Comparison of ENCODE assay signal across 11 mouse cellular contexts in the genomic region with DNA sequence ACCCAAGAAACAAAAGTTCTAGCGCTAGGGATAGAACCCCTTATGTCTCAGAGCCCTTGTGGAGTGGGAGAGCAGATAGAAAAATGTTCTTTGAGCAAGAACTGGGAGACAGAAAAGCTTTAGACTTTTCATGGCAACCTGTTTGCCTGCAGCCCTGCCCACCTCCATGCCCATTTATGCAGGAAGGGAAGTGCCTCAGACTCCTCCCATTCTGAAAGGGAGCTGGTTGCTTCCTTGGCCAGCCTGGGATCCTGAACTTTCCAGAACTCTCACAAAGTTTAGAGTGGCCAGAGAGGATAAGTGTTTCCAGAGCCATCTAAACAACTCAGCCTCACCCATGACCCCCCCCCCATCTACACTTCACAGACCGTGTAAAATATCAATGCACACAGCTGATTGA. TPM values are rescaled to one million over a fixed set of nuclear protein-coding genes. Genes with fewer than 3 reads are reported as not detected.
DNase-seq lines count a peak whose midpoint lies in the region; ATAC-seq and TF ChIP-seq lines count a peak whose summit lies in the region.
"Had no signal": no experiment of that assay in that cellular context is flagged by ENCODE, and none has a peak within 500 bp of the region (broad histone marks: within the 10 kb centered on the region; RNA-seq: fewer than 3 reads in every experiment).

No protein-coding gene starts in this region.

- H3K4me2 ChIP-seq in liver, embryonic 14.5 days (ENCODE audit: low read depth): peak overlapping the region; percentile 63
- H3K4me2 ChIP-seq in stomach, embryonic 16.5 days (ENCODE audit: low read depth, low read length): peak overlapping the region; percentile 68

- intact Hi-C loops in heart, postnatal 25 days (cut with DNase I): no loop called here

- ATAC-seq in liver, embryonic 14.5 days (ENCODE audit: insufficient read depth): no peak
- no peak for ATAC-seq in stomach, embryonic 16.5 days (ENCODE audit: insufficient read depth, low FRiP score)
- ATAC-seq in erythroid progenitor cell, adult 5-6 weeks (replicated peaks; ENCODE audit: low FRiP score, poor library complexity, severe bottlenecking): no peak

- TF ChIP-seq POLR2A in thymus, adult 2 months (IDR thresholded peaks at IDR 0.05; ENCODE audit: control insufficient read depth, extremely low read depth, insufficient read depth, low read length, poor library complexity): no peak

- no peak for TF ChIP-seq CTCF in thymus, adult 2 months (IDR thresholded peaks at IDR 0.05; ENCODE audit: borderline replicate concordance, control insufficient read depth, extremely low read depth, insufficient read depth, low read length, poor library complexity)
- no peak for TF ChIP-seq CTCF in liver, embryonic 14.5 days (IDR thresholded peaks at IDR 0.05; ENCODE audit: low read depth)

- 43% methylated on average over 2 of the region's 2 CpGs for WGBS in thymus, adult 2 months
- WGBS in liver, embryonic 14.5 days (ENCODE audit: insufficient replicate concordance): 21% methylated on average over 2 of the region's 2 CpGs
- WGBS in stomach, embryonic 16.5 days: 25% methylated on average over 2 of the region's 2 CpGs

- TF ChIP-seq EP300 in liver, embryonic 14.5 days (IDR thresholded peaks at IDR 0.05; ENCODE audit: low read depth): no peak

- peaks cover 35% of the 10 kb centered on the region for H3K4me1 ChIP-seq in thymus, adult 2 months (replicated peaks; ENCODE audit: control insufficient read depth, insufficient read depth, low read length)
- peaks cover 8 to 14% of the 10 kb centered on the region in 2 experiments for H3K4me1 ChIP-seq in liver, embryonic 14.5 days (replicated peaks; ENCODE audit: control insufficient read depth in 2 of 2, insufficient read depth in 2 of 2, low read length in 1 of 2)
- peaks cover 35% of the 10 kb centered on the region for H3K4me1 ChIP-seq in stomach, embryonic 16.5 days (ENCODE audit: control insufficient read depth, insufficient read depth, low read length)

- peak; percentile 93 for DNase-seq in heart, adult 11 months
- DNase-seq in heart, postnatal 25 days (ENCODE audit: low spot score): no peak
- no peak for DNase-seq in thymus, adult 2 months
- no peak for DNase-seq in thymus, postnatal 0 days (ENCODE audit: low spot score)
- DNase-seq in liver, embryonic 14.5 days (ENCODE audit: low read depth in 3 of 3, low spot score in 3 of 3): no peak
- DNase-seq in adrenal gland, postnatal 4 days (ENCODE audit: low spot score in 2 of 2): no peak

- H3K9me3 ChIP-seq in liver, embryonic 14.5 days (ENCODE audit: control insufficient read depth, low read length): no peaks in the 10 kb centered on the region
- no peaks in the 10 kb centered on the region for H3K9me3 ChIP-seq in stomach, embryonic 16.5 days (replicated peaks; ENCODE audit: control insufficient read depth, low read length)
- H3K9me3 ChIP-seq: hindbrain, embryonic 15.5 days had no signal

- H3K36me3 ChIP-seq in thymus, adult 2 months (ENCODE audit: control insufficient read depth, insufficient read depth, low read length): peaks cover 15% of the 10 kb centered on the region
- H3K36me3 ChIP-seq in liver, embryonic 14.5 days (replicated peaks; ENCODE audit: control insufficient read depth, insufficient read depth, low read depth): peaks cover 30% of the 10 kb centered on the region
- H3K36me3 ChIP-seq in stomach, embryonic 16.5 days (ENCODE audit: control insufficient read depth, insufficient read depth, low read length): peaks cover 13% of the 10 kb centered on the region; the same call in 1 of the 2 replicates

- no peaks in the 10 kb centered on the region for H3K27me3 ChIP-seq in thymus, adult 2 months (ENCODE audit: control insufficient read depth, insufficient read depth, low read length)
- H3K27me3 ChIP-seq in liver, embryonic 14.5 days (ENCODE audit: control insufficient read depth, insufficient read depth, low read length): no peaks in the 10 kb centered on the region
- H3K27me3 ChIP-seq in stomach, embryonic 16.5 days (ENCODE audit: control insufficient read depth, insufficient read depth, low read length): no peaks in the 10 kb centered on the region; the same call in 1 of the 2 replicates

- H3K27ac ChIP-seq in thymus, adult 2 months (ENCODE audit: control insufficient read depth, insufficient read depth, low read length): peak overlapping the region; percentile 92
- H3K27ac ChIP-seq in liver, embryonic 14.5 days: peak overlapping the region; percentile 77
- peak overlapping the region; percentile 97 for H3K27ac ChIP-seq in stomach, embryonic 16.5 days (ENCODE audit: low read length)
- H3K27ac ChIP-seq: hindbrain, embryonic 15.5 days had no signal

- H3K9ac ChIP-seq in liver, embryonic 14.5 days (replicated peaks): no peak overlapping the region
- H3K9ac ChIP-seq in stomach, embryonic 16.5 days (ENCODE audit: low read length): peak overlapping the region; percentile 75
- H3K9ac ChIP-seq: hindbrain, embryonic 15.5 days had no signal

- peak overlapping the region; percentile 70; the same call in 1 of the 2 replicates for H3K4me3 ChIP-seq in thymus, adult 2 months (ENCODE audit: control insufficient read depth, insufficient read depth, low read length)
- H3K4me3 ChIP-seq in liver, embryonic 14.5 days (ENCODE audit: insufficient read depth in 1 of 2, low read depth in 2 of 2, low read length in 2 of 2): no peak overlapping the region
- H3K4me3 ChIP-seq in stomach, embryonic 16.5 days (replicated peaks; ENCODE audit: low read length): peak overlapping the region; percentile 49
- H3K4me3 ChIP-seq: hindbrain, embryonic 15.5 days had no signal

RNA-seq across cellular contexts. Expression of a gene that starts 0.5 kb away (rescaled TPM):
- total RNA-seq in heart, postnatal 25 days (2021): 1 to 10 TPM; 4.1 to 4.2 TPM
- polyA plus RNA-seq in thymus, adult 2 months (2012; rRNA removed): 90.6 and 94.7 TPM in 2 replicates
- polyA plus RNA-seq in thymus, postnatal 0 days (2015; fragmentation: Nextera tagmentation; extraction: Ambion mirVana): 23.5 and 25.6 TPM in 2 replicates
- 3.7 and 4.1 TPM in 2 replicates for polyA plus RNA-seq in liver, embryonic 14.5 days (2012; rRNA removed)
- polyA plus RNA-seq in liver, embryonic 14.5 days (2014; fragmentation: Nextera tagmentation; extraction: Ambion mirVana): 4.9 and 5.7 TPM in 2 replicates
- polyA plus RNA-seq in stomach, embryonic 16.5 days (2015; fragmentation: Nextera tagmentation; extraction: Ambion mirVana): 16.8 and 19.2 TPM in 2 replicates
- total RNA-seq in adrenal gland, postnatal 4 days (2021): 10 to 100 TPM; 23.1 to 24.3 TPM
- 2.9 and 5.4 TPM in 2 replicates for total RNA-seq in erythroid progenitor cell, adult 5-6 weeks (2015; ENCODE audit: low replicate concordance)
- 0.30 and 2.2 TPM in 2 replicates for total RNA-seq in erythroid progenitor cell, adult 5-6 weeks (2017; ENCODE audit: low replicate concordance)

RNA-seq across cellular contexts. Expression of a gene that starts 14.1 kb away (rescaled TPM):
- 10 to 100 TPM; 36.1 to 40.6 TPM for total RNA-seq in heart, postnatal 25 days (2021)
- 105 and 115 TPM in 2 replicates for polyA plus RNA-seq in thymus, adult 2 months (2012; rRNA removed)
- 73.3 and 78.1 TPM in 2 replicates for polyA plus RNA-seq in thymus, postnatal 0 days (2015; fragmentation: Nextera tagmentation; extraction: Ambion mirVana)
- 18.7 and 21.3 TPM in 2 replicates for polyA plus RNA-seq in liver, embryonic 14.5 days (2012; rRNA removed)
- 23.7 and 27.3 TPM in 2 replicates for polyA plus RNA-seq in liver, embryonic 14.5 days (2014; fragmentation: Nextera tagmentation; extraction: Ambion mirVana)
- 102 and 109 TPM in 2 replicates for polyA plus RNA-seq in stomach, embryonic 16.5 days (2015; fragmentation: Nextera tagmentation; extraction: Ambion mirVana)
- total RNA-seq in adrenal gland, postnatal 4 days (2021): 10 to 100 TPM; 64.8 to 65.8 TPM
- total RNA-seq in erythroid progenitor cell, adult 5-6 weeks (2015; ENCODE audit: low replicate concordance): 13.0 and 34.4 TPM in 2 replicates
- total RNA-seq in erythroid progenitor cell, adult 5-6 weeks (2017; ENCODE audit: low replicate concordance): 15.2 and 29.9 TPM in 2 replicates

RNA-seq across cellular contexts. Expression of a gene that starts 16.6 kb away (rescaled TPM):
- total RNA-seq in heart, postnatal 25 days (2021): 10 to 100 TPM in 1 of 2 experiments, 1 to 10 TPM in 1; 7.2 to 11.5 TPM
- 13.7 and 16.9 TPM in 2 replicates for polyA plus RNA-seq in thymus, adult 2 months (2012; rRNA removed)
- polyA plus RNA-seq in thymus, postnatal 0 days (2015; fragmentation: Nextera tagmentation; extraction: Ambion mirVana): 9.5 TPM in 2 replicates
- polyA plus RNA-seq in liver, embryonic 14.5 days (2012; rRNA removed): 3.7 and 3.9 TPM in 2 replicates
- polyA plus RNA-seq in liver, embryonic 14.5 days (2014; fragmentation: Nextera tagmentation; extraction: Ambion mirVana): 1.8 and 1.9 TPM in 2 replicates
- polyA plus RNA-seq in stomach, embryonic 16.5 days (2015; fragmentation: Nextera tagmentation; extraction: Ambion mirVana): 9.9 and 11.0 TPM in 2 replicates
- total RNA-seq in adrenal gland, postnatal 4 days (2021): 10 to 100 TPM; 10.2 to 18.4 TPM
- 0.42 TPM in 1 of 2 replicates, not detected in the other for total RNA-seq in erythroid progenitor cell, adult 5-6 weeks (2015; ENCODE audit: low replicate concordance)
- 0.64 and 3.0 TPM in 2 replicates for total RNA-seq in erythroid progenitor cell, adult 5-6 weeks (2017; ENCODE audit: low replicate concordance)

RNA-seq across cellular contexts. Expression of a gene that starts 17.2 kb away (rescaled TPM):
- not detected for total RNA-seq in heart, postnatal 25 days (2021)
- 0.12 TPM in 1 of 2 replicates, not detected in the other for polyA plus RNA-seq in thymus, adult 2 months (2012; rRNA removed)
- 0.14 TPM in 1 of 2 replicates, not detected in the other for polyA plus RNA-seq in thymus, postnatal 0 days (2015; fragmentation: Nextera tagmentation; extraction: Ambion mirVana)
- polyA plus RNA-seq in liver, embryonic 14.5 days (2012; rRNA removed): not detected in 2 replicates
- not detected in 2 replicates for polyA plus RNA-seq in liver, embryonic 14.5 days (2014; fragmentation: Nextera tagmentation; extraction: Ambion mirVana)
- 0.06 TPM in 1 of 2 replicates, not detected in the other for polyA plus RNA-seq in stomach, embryonic 16.5 days (2015; fragmentation: Nextera tagmentation; extraction: Ambion mirVana)
- total RNA-seq in adrenal gland, postnatal 4 days (2021): not detected
- not detected in 2 replicates for total RNA-seq in erythroid progenitor cell, adult 5-6 weeks (2015; ENCODE audit: low replicate concordance)
- not detected in 2 replicates for total RNA-seq in erythroid progenitor cell, adult 5-6 weeks (2017; ENCODE audit: low replicate concordance)
- polyA plus RNA-seq: brain, embryonic 14.5 days; erythroblast, embryonic 14.5 days; hindbrain, embryonic 15.5 days had no signal

RNA-seq across cellular contexts. Expression of a gene that starts 21.4 kb away (rescaled TPM):
- not detected for total RNA-seq in heart, postnatal 25 days (2021)
- polyA plus RNA-seq in thymus, adult 2 months (2012; rRNA removed): 0.11 and 0.12 TPM in 2 replicates
- 0.34 TPM in 1 of 2 replicates, not detected in the other for polyA plus RNA-seq in thymus, postnatal 0 days (2015; fragmentation: Nextera tagmentation; extraction: Ambion mirVana)
- polyA plus RNA-seq in liver, embryonic 14.5 days (2012; rRNA removed): 0.04 TPM in 1 of 2 replicates, not detected in the other
- 0.96 TPM in 1 of 2 replicates, not detected in the other for polyA plus RNA-seq in liver, embryonic 14.5 days (2014; fragmentation: Nextera tagmentation; extraction: Ambion mirVana)
- not detected in 2 replicates for polyA plus RNA-seq in stomach, embryonic 16.5 days (2015; fragmentation: Nextera tagmentation; extraction: Ambion mirVana)
- total RNA-seq in adrenal gland, postnatal 4 days (2021): under 1 TPM; 0.45 to 0.68 TPM
- not detected in 2 replicates for total RNA-seq in erythroid progenitor cell, adult 5-6 weeks (2015; ENCODE audit: low replicate concordance)
- total RNA-seq in erythroid progenitor cell, adult 5-6 weeks (2017; ENCODE audit: low replicate concordance): not detected in 2 replicates
- polyA plus RNA-seq: erythroblast, embryonic 14.5 days had no signal

Comparison
In these comparisons a context has a peak if more than half of its experiments do, and no peak if none do; other contexts are left out.
1. H3K4me3 ChIP-seq: peak in thymus, adult 2 months (single experiment) and stomach, embryonic 16.5 days (single experiment); none in liver, embryonic 14.5 days (0 of 2).
2. Peak in every context shown above with its lines, with median percentiles within 50 percentile points of each other: H3K27ac ChIP-seq.